Mouse (Mus musculus) neural tube, embryonic 11.5 days (tissue): Measurements from ENCODE around the gene Fbp1. TPM values are rescaled to one million over a fixed set of nuclear protein-coding genes. Genes with fewer than 3 reads are reported as not detected.
A peak's percentile ranks its signal among the peaks of the same experiment; 100 is the strongest.
"Not testable (repeated sequence)": the region's sequence is repeated elsewhere in the genome, so short reads cannot be mapped to it uniquely, and the experiment has no call there.

Experiments used
- ATAC-seq: fragments of 200-750 bp; cut with Nextera tagmentation; 2 replicates; pipeline ENCODE4 v1.8.0; 2017; ENCODE audit warnings: moderate number of reproducible peaks, mild to moderate bottlenecking, moderate TSS enrichment, moderate library complexity; ENCODE audit not compliant: insufficient read depth, low FRiP score, low TSS enrichment
- DNase-seq: peaks from one replicate; pipeline ENCODE4 v3.0.0-alpha.2; 2015; ENCODE audit warnings: low spot score
- H3K27ac ChIP-seq: fragments of 300-500 bp; sonication (generic); 2 replicates; pipeline ENCODE4 v1.5.1; 2014; ENCODE audit warnings: low read depth, mild to moderate bottlenecking, low read length
- H3K27me3 ChIP-seq: fragments of 300-500 bp; sonication (generic); 2 replicates; pipeline ENCODE4 v1.6.1; 2014; ENCODE audit warnings: mild to moderate bottlenecking, low read length, mixed read lengths; ENCODE audit not compliant: control insufficient read depth, insufficient read depth
- H3K36me3 ChIP-seq: fragments of 300-500 bp; sonication (generic); 2 replicates; pipeline ENCODE4 v1.6.1; 2014; ENCODE audit warnings: mild to moderate bottlenecking, low read length, moderate library complexity, mixed read lengths; ENCODE audit not compliant: control insufficient read depth, insufficient read depth
- H3K4me1 ChIP-seq: fragments of 300-500 bp; sonication (generic); 2 replicates; pipeline ENCODE4 v1.6.1; 2014; ENCODE audit warnings: low read length, mixed read lengths; ENCODE audit not compliant: control insufficient read depth, insufficient read depth
- H3K4me2 ChIP-seq: fragments of 300-500 bp; sonication (generic); 2 replicates; pipeline ENCODE4 v1.6.1; 2014; ENCODE audit warnings: low read depth, mild to moderate bottlenecking, moderate library complexity
- H3K4me3 ChIP-seq: fragments of 300-500 bp; sonication (generic); 2 replicates; pipeline ENCODE4 v1.5.1; 2014; ENCODE audit warnings: low read depth, low read length
- H3K9ac ChIP-seq: fragments of 300-500 bp; sonication (generic); 2 replicates; pipeline ENCODE4 v1.6.1; 2014; ENCODE audit warnings: mild to moderate bottlenecking, low read length
- H3K9me3 ChIP-seq: fragments of 300-500 bp; sonication (generic); 2 replicates; pipeline ENCODE4 v1.6.1; 2016; ENCODE audit warnings: low read length; ENCODE audit not compliant: control insufficient read depth
- WGBS: fragments of 180-500 bp; shearing (Covaris S2); extraction: QIAGEN DNeasy Blood & Tissue Kit; methylation state at CpG from one replicate; pipeline ENCODE4 v1.1.7; 2014; 5-methylcytosine and 5-hydroxymethylcytosine counted together
- polyA plus RNA-seq: library from polyadenylated mRNA; unstranded; fragments of >200 nt; fragmentation: Nextera tagmentation; extraction: Ambion mirVana; gene quantifications from 2 replicates; pipeline ENCODE4 v1.2.1, GENCODE M21; 2014

Fbp1 gene
- 0.32 TPM in 1 of 2 replicates, not detected in the other for polyA plus RNA-seq

DNA sequence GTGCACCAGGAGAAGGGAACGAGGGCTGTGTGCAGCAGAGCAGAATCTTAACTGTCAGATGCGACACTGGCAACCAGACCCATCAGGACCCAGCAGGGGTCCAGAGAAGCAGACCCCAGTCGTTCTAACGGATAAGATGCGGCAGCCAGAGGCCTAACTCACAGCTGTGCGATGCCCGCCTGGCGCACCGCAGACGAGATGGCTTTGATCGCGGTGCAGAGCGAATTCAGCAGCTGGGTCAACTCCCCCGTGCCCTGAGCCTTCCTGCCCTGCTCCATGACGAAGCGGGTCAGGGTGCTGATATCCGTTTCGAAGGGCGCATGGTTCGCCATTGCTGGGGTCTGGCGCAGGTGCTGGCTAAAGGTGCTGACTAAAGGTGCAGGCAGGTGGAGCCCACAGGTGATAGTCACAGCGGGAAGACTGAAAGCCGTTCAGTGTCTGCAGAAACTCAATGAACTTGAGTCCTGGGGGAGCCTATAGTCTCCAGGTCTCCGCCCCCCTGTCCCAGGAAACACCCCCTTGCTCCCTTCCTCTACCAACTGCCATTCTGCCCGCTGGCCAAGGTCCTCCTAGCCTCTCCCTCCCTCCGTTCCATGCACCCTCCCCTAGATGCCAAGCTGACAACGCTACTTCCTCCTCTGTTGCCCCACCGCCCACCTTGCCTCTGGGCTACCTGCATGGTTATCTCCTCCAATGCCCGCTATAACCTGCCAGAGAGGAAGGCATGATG, at the start of gene Fbp1:
Fbp1 (minus strand) TSS at position 571 of the 730 bp plus-strand sequence.
- no peaks in the 10 kb centered on the region for H3K9me3 ChIP-seq
- no peaks in the 10 kb centered on the region for H3K4me1 ChIP-seq
- H3K4me2 ChIP-seq, result peak within 1 kb of the TSS; percentile 8
- no peak within 1 kb of the TSS for H3K27ac ChIP-seq
- ATAC-seq (no peak), DNase-seq (peak; percentile 34)
- 5% methylated on average over 29 of the region's 29 CpGs for WGBS
- H3K9ac ChIP-seq, result no peak within 1 kb of the TSS
- peak within 1 kb of the TSS; percentile 0; the same call in 1 of the 2 replicates for H3K4me3 ChIP-seq
- no peaks in the 10 kb centered on the region for H3K36me3 ChIP-seq
- peaks cover 18% of the 10 kb centered on the region for H3K27me3 ChIP-seq

DNA sequence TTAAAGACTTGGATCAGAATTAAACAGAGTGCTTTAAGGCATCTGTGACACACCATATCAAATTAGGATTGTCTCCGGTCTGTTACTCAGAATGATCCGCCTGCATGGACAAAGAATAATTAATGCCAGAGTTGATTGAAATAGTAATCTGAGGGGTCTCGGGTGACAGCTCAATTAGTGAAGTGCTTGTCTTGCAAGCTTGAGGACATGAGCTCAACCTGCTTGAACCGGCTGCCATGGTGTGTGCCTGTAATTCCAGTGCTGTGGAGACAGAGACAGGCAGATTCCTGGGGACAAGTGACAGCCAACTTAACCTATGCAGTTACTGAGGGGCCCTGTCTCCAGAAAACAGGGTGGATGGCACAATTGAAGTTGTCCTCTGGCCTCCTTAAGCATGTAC, 44.4 kb upstream of the Fbp1 start:
- no peak for ATAC-seq
- DNase-seq, result no peak
- 76% methylated on average over 4 of the region's 4 CpGs for WGBS

DNA sequence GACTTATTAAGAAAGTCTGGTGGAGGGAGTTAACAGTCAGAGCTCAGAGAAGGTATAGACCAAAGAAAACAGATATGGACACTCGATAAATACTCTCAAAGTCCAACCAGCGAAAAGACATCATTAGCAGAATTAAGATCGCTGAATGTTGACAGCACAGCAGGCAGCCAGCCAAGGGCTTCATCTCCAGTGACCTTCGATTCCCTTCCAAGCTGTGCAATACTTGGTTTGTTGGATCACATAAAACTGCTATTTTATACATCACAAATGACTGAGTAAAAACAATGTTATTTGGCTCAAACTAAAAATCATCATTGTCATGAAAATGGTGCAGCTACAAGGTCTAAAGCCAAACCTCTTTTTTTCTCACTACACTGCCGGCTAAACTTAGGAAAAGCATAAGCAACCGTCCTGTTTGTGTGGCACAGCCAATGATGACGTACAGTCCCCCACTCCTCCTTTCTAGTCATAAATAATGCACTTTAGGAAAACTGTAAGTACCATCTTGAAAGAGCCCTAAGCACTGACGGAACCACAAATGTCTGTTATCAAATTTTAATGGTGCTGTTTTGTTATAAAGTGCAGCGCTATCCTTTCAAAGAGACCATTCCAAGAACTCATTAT, 41.8 kb upstream of the Fbp1 start:
- Histone ChIP-seq H3K36me3 (no peaks in the 10 kb centered on the region), H3K27ac (no peak overlapping the region), H3K4me3 (no peak overlapping the region), H3K4me2 (no peak overlapping the region), H3K4me1 (no peaks in the 10 kb centered on the region), H3K9ac (no peak overlapping the region), H3K27me3 (no peaks in the 10 kb centered on the region), H3K9me3 (no peaks in the 10 kb centered on the region)
- ATAC-seq, result no peak
- DNase-seq, result no peak
- WGBS, result 87% methylated on average over 9 of the region's 9 CpGs

More for the DNA sequence above, 44.4 kb upstream of the Fbp1 start:
- Histone ChIP-seq H3K4me2 (no peak overlapping the region), H3K4me3 (no peak overlapping the region), H3K27me3 (no peaks in the 10 kb centered on the region), H3K9me3 (no peaks in the 10 kb centered on the region), H3K9ac (no peak overlapping the region), H3K4me1 (no peaks in the 10 kb centered on the region), H3K36me3 (no peaks in the 10 kb centered on the region), H3K27ac (no peak overlapping the region)

DNA sequence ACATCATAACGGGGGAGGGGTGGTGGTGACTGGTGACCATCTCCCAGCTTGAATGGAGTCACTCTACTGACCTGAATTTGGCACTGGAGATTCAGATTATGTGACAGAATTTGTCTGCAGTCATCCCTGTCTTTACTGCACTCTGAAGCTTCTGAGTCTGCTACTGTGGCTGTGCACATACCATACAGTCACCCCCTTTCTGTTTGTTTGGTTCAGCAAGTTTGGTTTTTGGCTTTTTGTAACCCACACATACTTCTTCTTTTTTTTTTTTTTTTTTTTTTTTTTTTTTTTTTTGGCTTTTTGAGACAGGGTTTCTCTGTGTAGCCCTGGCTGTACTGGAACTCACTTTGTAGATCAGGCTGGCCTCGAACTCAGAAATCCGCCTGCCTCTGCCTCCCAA, 41.1 kb upstream of the Fbp1 start:
- 89% methylated on average over 3 of the region's 3 CpGs for WGBS
- not testable (repeated sequence) for H3K4me1 ChIP-seq, DNase-seq, H3K4me2 ChIP-seq, H3K27me3 ChIP-seq, H3K36me3 ChIP-seq, H3K27ac ChIP-seq, H3K9ac ChIP-seq, H3K9me3 ChIP-seq, H3K4me3 ChIP-seq, ATAC-seq

DNA sequence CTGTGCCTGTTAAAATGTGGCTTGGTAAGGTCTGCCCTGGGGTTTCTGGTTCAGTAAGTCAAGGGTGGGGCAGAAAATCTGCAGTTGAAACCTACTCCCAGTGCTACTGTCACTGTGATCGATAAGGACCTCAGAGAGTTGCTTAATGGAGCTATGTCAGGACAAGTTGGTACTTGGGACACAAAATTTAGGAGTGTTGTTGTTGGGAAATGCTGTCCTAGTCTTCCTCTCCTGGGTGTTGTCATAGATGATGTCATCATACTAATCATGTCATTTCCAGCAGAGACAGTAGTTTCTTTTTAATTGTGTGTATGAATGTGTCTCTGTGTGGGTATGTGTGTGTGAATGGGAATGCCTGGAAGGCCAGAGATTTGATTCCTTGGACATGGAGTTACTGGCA, 39.4 kb upstream of the Fbp1 start:
- ATAC-seq (no peak), DNase-seq (no peak)
- Histone ChIP-seq H3K36me3 (no peaks in the 10 kb centered on the region), H3K9ac (no peak overlapping the region), H3K4me1 (no peaks in the 10 kb centered on the region), H3K9me3 (no peaks in the 10 kb centered on the region), H3K27ac (no peak overlapping the region), H3K27me3 (no peaks in the 10 kb centered on the region), H3K4me3 (no peak overlapping the region), H3K4me2 (no peak overlapping the region)
- WGBS, result 88% methylated on average over 1 of the region's 1 CpGs

DNA sequence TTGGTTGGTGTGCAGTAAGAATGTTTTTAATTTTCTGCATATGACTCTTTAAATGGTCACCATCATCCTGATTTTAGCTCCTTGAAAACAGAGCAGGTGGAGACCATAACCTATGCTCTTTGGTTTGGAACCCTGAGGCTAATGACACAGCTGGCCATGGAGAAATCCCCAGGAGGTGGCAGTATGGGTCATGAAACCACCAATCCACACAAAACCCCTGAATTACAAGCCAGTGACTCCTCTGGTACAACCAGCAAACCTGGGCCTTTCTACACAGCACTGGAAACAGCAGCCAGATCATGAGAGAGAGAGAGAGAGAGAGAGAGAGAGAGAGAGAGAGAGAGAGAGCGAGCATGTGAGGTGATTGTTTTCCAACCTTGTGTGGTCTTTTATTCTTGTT, 38.4 kb upstream of the Fbp1 start:
- ATAC-seq (no peak), DNase-seq (peak; percentile 54)
- Histone ChIP-seq H3K9ac (no peak overlapping the region), H3K27ac (no peak overlapping the region), H3K27me3 (no peaks in the 10 kb centered on the region), H3K4me2 (no peak overlapping the region), H3K4me3 (no peak overlapping the region), H3K4me1 (no peaks in the 10 kb centered on the region), H3K9me3 (no peaks in the 10 kb centered on the region), H3K36me3 (no peaks in the 10 kb centered on the region)
- WGBS, result 53% methylated on average over 1 of the region's 1 CpGs

DNA sequence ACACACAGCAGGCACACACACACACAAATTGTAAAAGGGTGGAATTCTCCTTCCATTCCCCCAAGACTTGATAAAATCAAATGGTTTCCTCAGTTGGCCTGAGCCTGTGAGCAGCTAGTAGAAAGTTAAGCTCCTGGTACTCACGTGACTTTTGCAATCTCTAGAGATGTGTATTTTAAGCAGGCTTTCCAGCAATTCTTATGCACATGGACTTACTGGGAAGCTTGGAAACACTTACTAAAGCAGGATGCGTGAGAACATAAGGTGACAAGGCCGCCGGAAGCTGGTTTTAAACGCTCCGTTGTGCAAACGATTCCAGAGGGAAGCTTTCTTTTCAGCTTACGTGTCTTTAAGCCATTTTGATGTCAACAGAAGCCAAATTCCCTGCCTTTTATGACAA, 35.1 kb upstream of the Fbp1 start:
- H3K4me1 ChIP-seq, result no peaks in the 10 kb centered on the region
- no peak overlapping the region for H3K4me3 ChIP-seq
- no peak overlapping the region for H3K4me2 ChIP-seq
- H3K36me3 ChIP-seq, result no peaks in the 10 kb centered on the region
- no peak overlapping the region for H3K27ac ChIP-seq
- no peak for DNase-seq
- H3K27me3 ChIP-seq, result no peaks in the 10 kb centered on the region
- ATAC-seq, result no peak
- no peak overlapping the region for H3K9ac ChIP-seq
- no peaks in the 10 kb centered on the region for H3K9me3 ChIP-seq
- 83% methylated on average over 8 of the region's 8 CpGs for WGBS

DNA sequence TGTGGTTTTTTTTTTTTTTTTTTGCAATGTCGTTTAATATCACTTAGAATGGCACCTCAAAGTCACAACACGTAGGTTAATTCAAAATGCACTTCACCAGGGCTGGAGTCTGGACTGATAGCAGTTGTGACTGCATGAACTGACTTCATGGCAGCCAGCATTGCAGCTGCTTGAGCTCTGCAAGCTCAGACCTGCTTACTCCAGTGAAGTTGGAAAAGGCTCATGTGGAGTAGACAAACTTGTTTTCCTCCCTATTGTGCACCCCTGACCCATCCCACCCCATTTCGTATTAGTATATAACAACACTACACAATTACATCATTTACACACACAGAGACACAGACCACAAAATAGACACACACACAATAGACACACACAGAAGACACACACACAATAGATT, 34.6 kb upstream of the Fbp1 start:
- ATAC-seq, result no peak

More for the DNA sequence above, 34.6 kb upstream of the Fbp1 start:
- H3K9me3 ChIP-seq, result no peaks in the 10 kb centered on the region
- DNase-seq, result no peak
- no peak overlapping the region for H3K4me3 ChIP-seq
- 93% methylated on average over 3 of the region's 3 CpGs for WGBS
- H3K4me2 ChIP-seq, result no peak overlapping the region
- no peak overlapping the region for H3K27ac ChIP-seq
- H3K27me3 ChIP-seq, result no peaks in the 10 kb centered on the region
- no peaks in the 10 kb centered on the region for H3K4me1 ChIP-seq
- no peaks in the 10 kb centered on the region for H3K36me3 ChIP-seq
- H3K9ac ChIP-seq, result no peak overlapping the region
